Mouse (Mus musculus): ENCODE data around the gene Fndc5. TPM values are rescaled to one million over a fixed set of nuclear protein-coding genes. Genes with fewer than 3 reads are reported as not detected.

The Fndc5 gene
- polyA plus RNA-seq, 1 experiment from 2014 or later, result not detected

DNA sequence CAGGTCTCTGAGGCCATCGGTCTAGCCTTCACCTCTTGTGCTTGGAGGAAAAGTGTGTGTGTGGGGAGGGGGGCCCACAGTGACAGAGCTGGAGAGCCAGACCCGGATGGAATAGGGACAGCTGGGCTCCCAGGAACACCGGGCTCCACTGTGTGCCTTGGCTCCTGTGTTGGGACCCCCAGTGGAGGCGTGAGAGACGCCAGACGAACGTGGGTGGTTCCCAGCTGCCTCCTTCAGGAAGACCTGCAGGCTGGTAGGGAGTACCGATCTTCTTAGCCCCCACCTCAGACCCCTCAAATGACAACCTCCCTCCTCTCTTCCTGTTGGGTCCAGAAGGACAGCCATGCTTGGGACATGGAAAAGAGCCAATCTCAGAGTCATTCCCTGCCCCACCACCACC lies 14.1 kb upstream of the Fndc5 start:
- POLR2A ChIA-PET, result no interaction called here
- TF ChIP-seq CTCF (IDR thresholded peaks at IDR 0.05), result no peak
- in situ Hi-C loops (cut with MboI; ENCODE audit: low pct_unique_long_range_greater_than_20kb), result loop anchor here (25.0 kb wide), 1 partner anchor 510 kb away; the partner anchor contains the start of genes Tlr12 and Zscan20
- ATAC-seq (no peak), DNase-seq (ENCODE audit: low read depth, low spot score) (no peak)
- H3K27me3 ChIP-seq, result peaks cover 24% of the 10 kb centered on the region
- CTCF ChIA-PET, result interaction anchor here (1.5 kb wide), 1 partner anchor 12 kb away, joined by 3 read pairs; no protein-coding TSS in a partner anchor

DNA sequence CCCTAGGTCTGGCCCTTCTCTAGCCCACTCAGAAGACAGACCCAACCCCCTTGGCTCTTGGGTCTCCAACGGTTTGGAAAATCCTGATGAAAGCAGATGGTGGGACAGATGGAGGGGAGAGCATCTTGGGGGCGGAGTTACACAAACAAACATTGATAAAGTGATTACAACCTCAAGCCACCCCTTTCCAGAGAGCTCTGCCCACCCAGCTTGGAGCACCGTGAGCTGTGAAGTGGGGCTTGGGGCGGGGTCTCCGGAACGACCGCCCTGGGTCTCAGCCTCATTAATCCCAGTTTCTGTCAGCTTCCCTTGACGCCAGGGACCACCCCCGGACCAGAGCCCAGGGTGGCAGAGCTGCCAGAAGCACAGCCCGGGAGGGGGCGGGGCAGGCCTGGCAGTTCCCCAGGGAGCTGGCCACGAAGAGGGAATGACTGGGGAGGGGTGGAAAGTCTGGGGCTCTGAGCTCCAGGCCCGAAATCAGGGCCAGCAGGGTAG lies 12.1 kb upstream of the Fndc5 start:
- no peak for ATAC-seq
- in situ Hi-C loops (cut with MboI; ENCODE audit: low pct_unique_long_range_greater_than_20kb), result loop anchor here (25.0 kb wide), 2 partner anchors 338 to 512 kb away; partner anchors contain the start of genes Bsdc1, Tlr12 and Zscan20
- no peak for TF ChIP-seq CTCF (IDR thresholded peaks at IDR 0.05)
- ChIA-PET POLR2A (no interaction called here), CTCF (interaction anchor here (1.3 kb wide), 1 partner anchor 151 kb away, joined by 3 read pairs; no protein-coding TSS in a partner anchor)
- DNase-seq (ENCODE audit: low read depth, low spot score), result no peak
- peaks cover 24% of the 10 kb centered on the region for H3K27me3 ChIP-seq

DNA sequence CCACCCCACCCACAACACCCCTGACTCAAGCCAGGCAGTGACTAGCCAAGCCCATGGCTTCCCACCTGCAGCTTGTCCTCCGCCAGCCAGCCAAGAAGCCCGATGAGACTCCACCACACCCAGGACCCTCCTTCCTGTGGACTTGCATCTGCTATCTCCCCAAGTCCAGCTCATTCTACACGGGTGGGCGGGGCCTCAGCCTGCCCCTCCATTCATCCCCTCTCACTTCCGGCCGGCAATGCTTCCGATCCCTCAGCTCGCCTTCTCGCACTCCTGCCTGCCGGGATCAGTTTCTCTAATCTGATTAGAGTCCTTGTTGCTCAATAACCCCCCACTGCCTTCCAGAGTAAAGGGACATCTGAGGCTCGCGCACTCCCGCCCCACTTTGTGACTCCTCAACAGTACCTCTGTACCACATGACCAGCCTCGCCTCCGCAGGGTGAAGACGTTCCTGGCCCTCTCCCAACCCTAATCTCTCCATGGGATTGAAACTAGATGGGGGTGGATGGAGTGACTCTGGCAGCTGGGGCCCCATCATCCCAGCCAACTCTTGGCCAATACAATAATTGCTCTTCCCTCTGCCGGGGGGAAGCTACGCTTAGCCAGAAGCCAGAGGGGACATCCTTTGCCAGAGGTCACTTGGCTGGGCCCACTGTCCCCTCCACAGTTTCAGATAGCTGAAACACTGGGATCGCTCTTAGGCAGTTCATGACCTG lies 10.9 kb upstream of the Fndc5 start:
- DNase-seq (ENCODE audit: low read depth, low spot score), result no peak
- no peak for TF ChIP-seq CTCF (IDR thresholded peaks at IDR 0.05)
- in situ Hi-C loops (cut with MboI; ENCODE audit: low pct_unique_long_range_greater_than_20kb), result loop anchor here (25.0 kb wide), 1 partner anchor 336 kb away; the partner anchor contains the start of gene Bsdc1
- ChIA-PET POLR2A (no interaction called here), CTCF (no interaction called here)
- no peak for ATAC-seq
- H3K27me3 ChIP-seq, result peaks cover 15% of the 10 kb centered on the region

DNA sequence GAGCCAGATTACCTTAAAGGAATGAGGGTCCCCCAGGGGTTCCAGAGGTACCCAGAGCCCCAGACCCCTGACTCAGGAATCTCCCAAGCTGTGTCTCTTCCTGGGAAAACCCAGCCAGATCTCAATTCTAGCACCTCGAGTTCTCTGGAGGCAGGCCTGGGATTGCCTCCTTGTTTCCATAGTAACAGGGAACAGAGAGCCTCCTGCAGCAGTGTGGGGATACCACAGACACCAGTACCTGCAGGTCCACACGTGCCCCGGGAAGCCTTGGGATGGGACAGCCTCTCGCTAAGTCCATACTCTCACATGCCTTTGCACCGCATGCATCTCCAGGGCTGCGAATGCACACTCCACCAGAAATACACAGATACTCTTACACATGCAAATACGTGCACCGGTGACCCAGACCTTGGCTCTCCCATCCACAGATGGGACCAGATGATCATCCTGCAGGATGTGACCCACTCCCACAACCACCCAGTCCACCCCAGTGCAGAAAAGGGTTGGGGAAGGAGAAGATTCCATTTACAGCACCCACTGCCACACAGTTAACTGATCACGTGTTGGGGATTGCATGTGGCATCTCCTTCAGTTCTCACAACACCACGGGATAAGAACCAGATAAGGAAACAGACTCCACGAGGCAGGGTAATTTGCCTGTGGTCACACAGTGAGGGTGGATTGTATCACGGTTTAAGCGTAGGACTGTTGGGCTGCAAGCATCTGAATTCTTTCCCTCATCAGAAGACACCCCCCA lies 8.0 kb upstream of the Fndc5 start:
- no peak for TF ChIP-seq CTCF (IDR thresholded peaks at IDR 0.05)
- in situ Hi-C loops (cut with MboI; ENCODE audit: low pct_unique_long_range_greater_than_20kb), result loop anchor here (25.0 kb wide), 1 partner anchor 334 kb away; the partner anchor contains the start of gene Bsdc1
- CTCF ChIA-PET, result interaction anchor here (1.0 kb wide), 1 partner anchor 20 kb away, joined by 4 read pairs; no protein-coding TSS in a partner anchor

DNA sequence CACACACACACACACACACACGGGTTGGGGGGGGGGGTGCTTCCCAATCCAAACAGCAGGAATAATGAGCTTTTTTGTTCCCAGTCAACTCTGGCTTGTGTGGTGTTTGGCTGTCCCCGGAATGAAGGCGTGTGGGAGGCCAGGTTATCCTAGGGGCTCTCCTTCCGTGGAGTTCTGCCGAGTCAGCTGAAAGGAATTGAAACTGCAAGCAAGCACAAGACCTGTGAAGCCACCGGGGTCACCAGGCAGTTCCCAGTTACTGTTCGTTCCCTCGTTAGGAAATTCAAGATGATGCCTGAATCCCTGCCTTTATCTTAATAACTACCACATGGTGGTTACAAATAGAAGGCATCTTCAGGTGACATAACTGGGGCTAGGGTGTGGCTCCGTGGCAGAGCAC lies 7.4 kb upstream of the Fndc5 start:
- peaks cover 15% of the 10 kb centered on the region for H3K27me3 ChIP-seq
- DNase-seq (ENCODE audit: low read depth, low spot score) (no peak), ATAC-seq (no peak)
- POLR2A ChIA-PET, result no interaction called here
- no peak for TF ChIP-seq CTCF (IDR thresholded peaks at IDR 0.05)
- in situ Hi-C loops (cut with MboI; ENCODE audit: low pct_unique_long_range_greater_than_20kb), result loop anchor here (25.0 kb wide), 1 partner anchor 333 kb away; the partner anchor contains the start of gene Bsdc1
- CTCF ChIA-PET, result interaction anchor here (0.7 to 1.3 kb wide), 4 partner anchors 11 to 42 kb away, joined by 3 to 4 read pairs (median 4); no protein-coding TSS in a partner anchor

More for the DNA sequence above, 8.0 kb upstream of the Fndc5 start:
- peaks cover 15% of the 10 kb centered on the region for H3K27me3 ChIP-seq
- POLR2A ChIA-PET, result no interaction called here
- DNase-seq (ENCODE audit: low read depth, low spot score) (no peak), ATAC-seq (no peak)

DNA sequence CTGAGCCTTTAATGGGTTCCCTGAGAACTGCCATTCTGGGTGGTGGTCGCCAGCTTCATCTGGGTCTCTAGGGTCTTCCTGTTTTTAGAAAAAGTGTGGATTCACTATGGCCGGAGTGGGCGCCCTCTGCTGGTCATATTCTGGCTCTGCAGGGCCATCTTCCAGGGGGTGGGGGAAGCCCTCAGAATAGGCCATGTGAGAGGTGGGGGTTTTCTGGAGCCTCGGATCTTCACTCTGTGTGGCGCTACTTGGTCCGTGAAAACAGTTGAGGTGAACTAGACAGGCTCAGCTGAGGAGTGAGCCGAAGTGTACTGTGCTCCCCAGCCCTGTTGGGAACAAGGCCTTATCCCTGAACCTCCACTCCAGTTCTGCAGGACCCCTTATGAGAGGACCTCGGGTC lies 6.7 kb upstream of the Fndc5 start:
- in situ Hi-C loops (cut with MboI; ENCODE audit: low pct_unique_long_range_greater_than_20kb), result loop anchor here (10.0 to 25.0 kb wide), 2 partner anchors 145 to 332 kb away; partner anchors contain the start of gene Bsdc1
- POLR2A ChIA-PET, result no interaction called here
- ATAC-seq (no peak), DNase-seq (ENCODE audit: low read depth, low spot score) (no peak)
- CTCF ChIA-PET, result interaction anchor here (0.7 to 1.3 kb wide), 4 partner anchors 10 to 43 kb away, joined by 3 to 4 read pairs (median 4); no protein-coding TSS in a partner anchor
- TF ChIP-seq CTCF (IDR thresholded peaks at IDR 0.05), result peak; percentile 66
- H3K27me3 ChIP-seq, result peaks cover 7% of the 10 kb centered on the region

DNA sequence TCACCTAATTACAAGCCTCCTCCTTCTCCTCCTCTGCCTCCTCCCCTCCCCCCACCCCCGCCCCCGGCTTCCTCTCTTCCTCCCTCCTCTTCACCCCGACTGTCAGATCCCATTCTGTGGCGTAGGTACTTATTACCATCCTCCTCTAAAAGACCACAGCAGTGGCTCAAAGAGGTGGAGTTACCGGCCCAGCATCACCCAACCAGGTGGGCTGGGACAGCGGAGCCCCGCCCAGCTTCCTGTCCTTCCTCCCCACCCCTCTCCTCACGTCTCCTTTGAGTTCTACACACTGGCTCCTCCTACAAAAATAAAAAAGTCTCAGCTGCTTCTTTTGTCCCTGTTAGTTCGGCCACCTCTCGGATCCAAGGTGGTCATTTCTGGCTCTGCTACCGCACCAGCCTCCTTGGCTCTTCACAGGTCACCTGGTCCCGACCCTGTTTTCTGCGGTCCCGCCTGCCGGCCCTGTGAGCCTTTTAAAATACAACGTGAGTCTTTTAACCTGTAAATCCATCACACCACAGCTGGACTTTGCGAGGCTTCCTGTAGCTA lies 6.0 kb upstream of the Fndc5 start:
- TF ChIP-seq CTCF (IDR thresholded peaks at IDR 0.05), result no peak
- peaks cover under 1% of the 10 kb centered on the region for H3K27me3 ChIP-seq
- POLR2A ChIA-PET, result no interaction called here
- CTCF ChIA-PET, result interaction anchor here (1.3 kb wide), 2 partner anchors 10 to 13 kb away, joined by 3 read pairs; no protein-coding TSS in a partner anchor
- in situ Hi-C loops (cut with MboI; ENCODE audit: low pct_unique_long_range_greater_than_20kb), result loop anchor here (10.0 to 25.0 kb wide), 2 partner anchors 144 to 331 kb away; partner anchors contain the start of gene Bsdc1
- ATAC-seq, result no peak
- DNase-seq (ENCODE audit: low read depth, low spot score), result no peak

DNA sequence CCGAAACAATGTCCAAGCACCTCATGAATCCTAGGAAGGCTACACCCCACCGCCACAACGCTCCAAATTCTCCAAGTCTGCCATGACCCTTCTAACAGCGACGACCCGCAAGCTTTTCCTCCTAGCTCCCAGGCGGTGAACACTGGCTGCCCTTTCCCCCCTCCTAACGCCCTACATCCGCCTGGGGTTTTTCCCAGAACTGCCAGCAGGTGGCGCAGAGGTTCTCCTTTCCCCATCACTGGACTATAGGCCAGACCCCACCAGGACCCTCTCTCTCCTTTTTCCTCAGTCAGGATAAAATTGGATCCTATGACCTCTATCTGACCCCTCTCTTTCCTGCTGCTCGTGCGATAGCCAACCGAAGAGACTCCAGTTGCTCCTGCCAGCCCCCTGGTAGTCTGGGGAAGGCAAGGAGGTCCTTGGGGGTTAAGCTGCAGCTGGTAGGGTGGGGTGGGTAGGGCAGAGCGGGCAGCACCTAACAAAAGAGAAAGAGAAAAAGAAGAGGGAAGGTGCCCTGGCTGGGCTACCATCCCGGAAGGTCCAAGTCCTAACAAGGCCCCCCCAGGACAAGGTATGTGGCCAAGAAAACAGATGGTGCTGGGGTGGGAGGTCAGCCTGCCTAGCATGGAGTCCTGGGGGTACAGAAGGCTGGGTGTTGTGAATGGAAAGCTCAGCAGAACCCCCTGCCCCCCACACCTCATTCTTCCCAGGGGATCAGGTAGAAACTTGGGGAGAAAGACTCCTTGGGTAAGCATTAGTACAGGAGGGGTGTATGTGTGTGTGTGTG lies 1.8 kb upstream of the Fndc5 start:
- in situ Hi-C loops (cut with MboI; ENCODE audit: low pct_unique_long_range_greater_than_20kb), result loop anchor here (10.0 to 25.0 kb wide), 2 partner anchors 140 to 327 kb away; partner anchors contain the start of gene Bsdc1
- TF ChIP-seq CTCF (IDR thresholded peaks at IDR 0.05), result peak; percentile 84
- ChIA-PET CTCF (interaction anchor here (0.9 to 2.3 kb wide), 4 partner anchors 10 to 33 kb away, joined by 3 to 9 read pairs (median 4); partner anchors contain the start of gene Hpca), POLR2A (no interaction called here)
- no peaks in the 10 kb centered on the region for H3K27me3 ChIP-seq
- ATAC-seq, result no peak
- DNase-seq (ENCODE audit: low read depth, low spot score), result no peak

DNA sequence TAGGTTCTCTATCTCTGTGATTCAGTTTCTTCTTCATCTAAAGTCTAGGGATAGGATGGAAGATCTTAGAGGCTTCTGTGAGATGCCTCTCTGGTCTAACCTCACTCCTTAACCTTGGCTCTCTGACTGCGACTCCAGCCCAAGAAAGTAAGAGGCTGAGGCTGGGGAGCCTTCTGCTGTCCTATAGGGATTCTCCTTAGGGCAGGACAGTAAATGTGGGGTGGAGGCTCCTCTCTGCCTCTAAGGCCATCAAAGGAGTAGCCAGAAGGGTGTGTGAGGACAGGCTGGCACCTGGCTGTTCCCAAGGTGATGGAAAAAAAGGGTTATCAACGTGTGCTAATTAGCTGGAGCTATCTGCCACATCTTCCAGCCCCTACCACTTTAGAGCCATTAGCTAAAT lies 1.2 kb upstream of the Fndc5 start:
- ATAC-seq, result no peak
- in situ Hi-C loops (cut with MboI; ENCODE audit: low pct_unique_long_range_greater_than_20kb), result loop anchor here (10.0 to 25.0 kb wide), 2 partner anchors 139 to 327 kb away; partner anchors contain the start of gene Bsdc1
- no peak for TF ChIP-seq CTCF (IDR thresholded peaks at IDR 0.05)
- CTCF ChIA-PET, result interaction anchor here (1.5 to 2.3 kb wide), 2 partner anchors 9 to 33 kb away, joined by 5 to 9 read pairs; no protein-coding TSS in a partner anchor
- H3K27me3 ChIP-seq, result no peaks in the 10 kb centered on the region
- POLR2A ChIA-PET, result no interaction called here
- no peak for DNase-seq (ENCODE audit: low read depth, low spot score)

Measured in Patski (cell line).